Mouse (Mus musculus) neural tube, embryonic 11.5 days (tissue): ENCODE data around the gene Nat8f2. TPM values are rescaled to one million over a fixed set of nuclear protein-coding genes. Genes with fewer than 3 reads are reported as not detected.
"Not testable (repeated sequence)": the region's sequence is repeated elsewhere in the genome, so short reads cannot be mapped to it uniquely, and the experiment has no call there.

Experiments
- ATAC-seq: fragments of 200-750 bp; cut with Nextera tagmentation; 2 replicates; pipeline ENCODE4 v1.8.0; 2017; ENCODE audit warnings: moderate number of reproducible peaks, mild to moderate bottlenecking, moderate TSS enrichment, moderate library complexity; ENCODE audit not compliant: insufficient read depth, low FRiP score, low TSS enrichment
- DNase-seq: peaks from one replicate; pipeline ENCODE4 v3.0.0-alpha.2; 2015; ENCODE audit warnings: low spot score
- H3K27ac ChIP-seq: fragments of 300-500 bp; sonication (generic); 2 replicates; pipeline ENCODE4 v1.5.1; 2014; ENCODE audit warnings: low read depth, mild to moderate bottlenecking, low read length
- H3K27me3 ChIP-seq: fragments of 300-500 bp; sonication (generic); 2 replicates; pipeline ENCODE4 v1.6.1; 2014; ENCODE audit warnings: mild to moderate bottlenecking, low read length, mixed read lengths; ENCODE audit not compliant: control insufficient read depth, insufficient read depth
- H3K36me3 ChIP-seq: fragments of 300-500 bp; sonication (generic); 2 replicates; pipeline ENCODE4 v1.6.1; 2014; ENCODE audit warnings: mild to moderate bottlenecking, low read length, moderate library complexity, mixed read lengths; ENCODE audit not compliant: control insufficient read depth, insufficient read depth
- H3K4me1 ChIP-seq: fragments of 300-500 bp; sonication (generic); 2 replicates; pipeline ENCODE4 v1.6.1; 2014; ENCODE audit warnings: low read length, mixed read lengths; ENCODE audit not compliant: control insufficient read depth, insufficient read depth
- H3K4me2 ChIP-seq: fragments of 300-500 bp; sonication (generic); 2 replicates; pipeline ENCODE4 v1.6.1; 2014; ENCODE audit warnings: low read depth, mild to moderate bottlenecking, moderate library complexity
- H3K4me3 ChIP-seq: fragments of 300-500 bp; sonication (generic); 2 replicates; pipeline ENCODE4 v1.5.1; 2014; ENCODE audit warnings: low read depth, low read length
- H3K9ac ChIP-seq: fragments of 300-500 bp; sonication (generic); 2 replicates; pipeline ENCODE4 v1.6.1; 2014; ENCODE audit warnings: mild to moderate bottlenecking, low read length
- H3K9me3 ChIP-seq: fragments of 300-500 bp; sonication (generic); 2 replicates; pipeline ENCODE4 v1.6.1; 2016; ENCODE audit warnings: low read length; ENCODE audit not compliant: control insufficient read depth
- WGBS: fragments of 180-500 bp; shearing (Covaris S2); extraction: QIAGEN DNeasy Blood & Tissue Kit; methylation state at CpG from one replicate; pipeline ENCODE4 v1.1.7; 2014; 5-methylcytosine and 5-hydroxymethylcytosine counted together
- polyA plus RNA-seq: library from polyadenylated mRNA; unstranded; fragments of >200 nt; fragmentation: Nextera tagmentation; extraction: Ambion mirVana; gene quantifications from 2 replicates; pipeline ENCODE4 v1.2.1, GENCODE M21; 2014

Nat8f2 gene
- polyA plus RNA-seq, 1 experiment from 2014 or later: not detected

DNA sequence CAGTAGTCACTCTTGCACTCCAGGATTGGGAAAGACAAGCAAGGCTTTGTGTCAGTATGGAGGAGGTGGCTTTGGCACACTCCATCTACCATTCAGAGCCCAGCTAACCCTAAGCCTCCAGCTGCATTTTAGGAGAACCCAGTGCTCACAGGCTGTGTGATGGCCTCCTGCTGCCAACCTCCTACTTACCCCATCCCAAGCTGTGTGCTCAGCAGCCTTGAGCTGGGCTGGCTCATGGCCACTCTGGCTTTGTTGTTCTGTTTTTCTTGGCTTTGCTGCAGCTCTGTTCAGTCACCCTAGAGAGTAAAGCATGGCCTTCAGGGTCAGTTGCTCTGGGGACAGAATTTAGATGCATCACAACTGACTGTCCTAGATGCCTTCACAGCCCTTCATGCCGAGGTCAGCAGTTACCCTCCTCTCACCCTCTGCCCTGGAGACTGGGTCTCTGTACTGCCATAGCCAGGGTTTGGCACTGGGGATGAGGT, 12.7 kb downstream of the Nat8f2 start:
- WGBS: 72% methylated on average over 1 of the region's 1 CpGs
- H3K4me1 ChIP-seq: no peaks in the 10 kb centered on the region
- ATAC-seq (no peak), DNase-seq (no peak)
- no peak overlapping the region for H3K4me2 ChIP-seq
- H3K36me3 ChIP-seq: no peaks in the 10 kb centered on the region
- H3K27ac ChIP-seq: no peak overlapping the region
- H3K9ac ChIP-seq: no peak overlapping the region
- H3K4me3 ChIP-seq: no peak overlapping the region
- no peaks in the 10 kb centered on the region for H3K9me3 ChIP-seq
- H3K27me3 ChIP-seq: no peaks in the 10 kb centered on the region

- 81% methylated on average over 3 of the region's 3 CpGs for WGBS
- H3K27ac ChIP-seq: no peak overlapping the region
- ATAC-seq (no peak), DNase-seq (no peak)
- H3K4me3 ChIP-seq: no peak overlapping the region
- no peaks in the 10 kb centered on the region for H3K36me3 ChIP-seq
- H3K4me2 ChIP-seq: no peak overlapping the region
- H3K9me3 ChIP-seq: no peaks in the 10 kb centered on the region
- no peaks in the 10 kb centered on the region for H3K27me3 ChIP-seq
- H3K4me1 ChIP-seq: no peaks in the 10 kb centered on the region
- H3K9ac ChIP-seq: no peak overlapping the region
Measured at GRCm38 (mm10) chr6:85853481-85853880, 15.5 kb downstream of the Nat8f2 start.

GRCm38 (mm10) chr6:85851062-85851773, 17.7 kb downstream of the Nat8f2 start:
- 90% methylated on average over 7 of the region's 7 CpGs for WGBS
- ATAC-seq (no peak), DNase-seq (no peak)
- Histone ChIP-seq H3K9me3 (no peaks in the 10 kb centered on the region), H3K4me1 (no peaks in the 10 kb centered on the region), H3K9ac (no peak overlapping the region), H3K27ac (no peak overlapping the region), H3K4me2 (no peak overlapping the region), H3K36me3 (no peaks in the 10 kb centered on the region), H3K27me3 (no peaks in the 10 kb centered on the region), H3K4me3 (no peak overlapping the region)

- Histone ChIP-seq H3K27me3 (no peaks in the 10 kb centered on the region), H3K36me3 (no peaks in the 10 kb centered on the region), H3K27ac (no peak overlapping the region), H3K9me3 (no peaks in the 10 kb centered on the region), H3K4me3 (no peak overlapping the region), H3K4me2 (no peak overlapping the region), H3K4me1 (no peaks in the 10 kb centered on the region), H3K9ac (no peak overlapping the region)
- ATAC-seq (no peak), DNase-seq (no peak)
- 26% methylated on average over 2 of the region's 2 CpGs for WGBS
Measured at GRCm38 (mm10) chr6:85849240-85849639, 19.7 kb downstream of the Nat8f2 start.

DNA sequence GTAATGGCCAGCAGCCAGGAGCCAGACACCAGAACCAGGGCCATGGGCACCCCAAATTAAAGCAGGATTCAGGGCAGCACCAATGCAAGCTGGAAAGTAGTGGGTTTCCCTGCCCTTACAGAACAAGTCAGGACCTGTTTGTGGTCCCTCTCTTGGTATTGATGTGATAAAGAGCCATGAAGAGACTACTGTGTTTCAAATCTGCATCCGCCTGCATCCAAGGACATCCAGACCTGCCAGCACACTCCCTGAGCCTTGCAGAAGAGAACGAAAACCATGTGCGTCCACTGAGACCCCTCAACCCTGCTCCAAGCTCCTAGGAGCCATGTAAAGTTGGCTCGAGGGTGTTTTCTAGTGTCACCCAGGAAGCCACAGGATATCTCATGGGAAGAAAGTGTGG, 20.8 kb downstream of the Nat8f2 start:
- WGBS: 89% methylated on average over 4 of the region's 4 CpGs
- H3K27ac ChIP-seq: no peak overlapping the region
- no peaks in the 10 kb centered on the region for H3K4me1 ChIP-seq
- DNase-seq: no peak
- H3K9ac ChIP-seq: no peak overlapping the region
- no peak overlapping the region for H3K4me2 ChIP-seq
- H3K27me3 ChIP-seq: no peaks in the 10 kb centered on the region
- H3K36me3 ChIP-seq: no peaks in the 10 kb centered on the region
- H3K9me3 ChIP-seq: no peaks in the 10 kb centered on the region
- H3K4me3 ChIP-seq: no peak overlapping the region
- ATAC-seq: no peak

DNA sequence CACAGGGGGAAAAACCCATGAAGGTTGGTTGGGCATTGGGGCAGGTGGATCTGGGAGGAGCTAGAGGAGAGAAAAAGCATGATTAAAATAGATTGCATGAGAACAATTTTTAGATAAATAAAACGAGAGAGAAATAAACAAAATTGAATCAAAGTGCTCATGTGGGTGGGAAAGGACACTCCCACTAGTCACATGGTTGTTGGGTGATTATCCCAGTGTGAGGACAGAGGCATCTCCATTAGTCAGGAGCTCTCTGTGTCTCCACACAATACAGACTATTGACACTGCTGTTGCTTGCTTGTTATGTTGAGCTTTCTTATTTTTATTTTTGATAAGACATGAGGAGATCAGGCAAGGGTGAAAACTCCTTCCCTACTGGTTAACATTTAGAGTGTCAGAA, 22.0 kb downstream of the Nat8f2 start:
- Histone ChIP-seq H3K27ac (no peak overlapping the region), H3K4me1 (no peaks in the 10 kb centered on the region), H3K9ac (no peak overlapping the region), H3K27me3 (no peaks in the 10 kb centered on the region), H3K4me2 (no peak overlapping the region), H3K36me3 (no peaks in the 10 kb centered on the region), H3K9me3 (no peaks in the 10 kb centered on the region), H3K4me3 (no peak overlapping the region)
- ATAC-seq (no peak), DNase-seq (no peak)
- 72% methylated on average over 1 of the region's 1 CpGs for WGBS

DNA sequence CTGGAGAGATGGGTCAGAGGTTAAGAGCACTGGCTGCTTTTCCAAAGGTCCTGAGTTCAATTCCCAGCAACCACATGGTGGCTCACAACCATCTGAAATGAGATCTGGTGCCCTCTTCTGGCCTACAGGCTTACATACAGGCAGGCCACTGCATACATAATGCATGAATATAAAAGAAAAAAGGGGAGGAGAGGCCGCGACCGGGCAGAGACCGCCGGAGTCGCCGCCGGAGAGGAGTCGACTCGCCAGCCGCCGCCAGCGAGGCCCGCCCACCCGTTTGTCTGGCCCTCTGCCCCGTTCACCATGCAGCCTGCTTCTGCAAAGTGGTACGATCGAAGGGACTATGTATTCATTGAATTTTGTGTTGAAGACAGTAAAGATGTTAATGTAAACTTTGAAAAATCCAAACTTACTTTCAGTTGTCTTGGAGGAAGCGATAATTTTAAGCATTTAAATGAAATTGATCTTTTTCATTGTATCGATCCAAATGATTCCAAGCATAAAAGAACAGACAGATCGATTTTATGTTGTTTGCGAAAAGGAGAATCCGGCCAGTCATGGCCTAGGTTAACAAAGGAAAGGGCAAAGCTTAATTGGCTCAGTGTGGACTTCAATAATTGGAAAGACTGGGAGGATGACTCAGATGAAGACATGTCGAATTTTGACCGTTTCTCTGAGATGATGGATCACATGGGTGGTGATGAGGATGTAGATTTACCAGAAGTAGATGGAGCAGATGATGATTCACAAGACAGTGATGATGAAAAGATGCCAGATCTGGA, 25.1 kb downstream of the Nat8f2 start:
- not testable (repeated sequence) for H3K27ac ChIP-seq, DNase-seq, H3K4me2 ChIP-seq, H3K9me3 ChIP-seq, H3K9ac ChIP-seq, H3K4me1 ChIP-seq, H3K27me3 ChIP-seq, ATAC-seq, H3K36me3 ChIP-seq, H3K4me3 ChIP-seq
- WGBS: 67% methylated on average over 25 of the region's 25 CpGs

GRCm38 (mm10) chr6:85839982-85840381, 29.0 kb downstream of the Nat8f2 start:
- H3K27ac ChIP-seq: no peak overlapping the region
- DNase-seq: no peak
- no peak overlapping the region for H3K4me2 ChIP-seq
- no peak for ATAC-seq
- no peaks in the 10 kb centered on the region for H3K36me3 ChIP-seq
- no peaks in the 10 kb centered on the region for H3K9me3 ChIP-seq
- no peak overlapping the region for H3K4me3 ChIP-seq
- H3K9ac ChIP-seq: no peak overlapping the region
- WGBS: 66% methylated on average over 4 of the region's 4 CpGs
- no peaks in the 10 kb centered on the region for H3K4me1 ChIP-seq
- no peaks in the 10 kb centered on the region for H3K27me3 ChIP-seq

DNA sequence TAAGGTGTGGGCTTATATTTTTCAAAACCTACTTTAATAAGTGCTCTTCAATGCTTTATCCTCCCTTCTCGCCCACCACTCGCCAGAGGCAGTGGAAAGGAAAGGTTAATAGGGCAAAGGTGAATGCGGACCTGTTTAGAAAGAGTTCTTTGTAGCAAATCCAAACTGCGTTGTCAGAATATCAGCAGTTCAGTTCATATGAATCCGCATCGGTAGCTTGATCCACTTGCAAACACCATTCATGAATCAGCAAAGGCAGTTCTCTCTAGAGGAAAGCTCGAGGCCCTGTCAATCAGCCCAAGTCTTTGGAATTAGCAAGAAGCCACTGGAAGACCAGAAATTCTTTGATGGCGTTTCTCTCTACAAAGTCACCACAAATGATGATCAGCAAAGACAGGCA, 30.3 kb downstream of the Nat8f2 start:
- ATAC-seq: no peak
- no peak overlapping the region for H3K4me2 ChIP-seq
- H3K4me1 ChIP-seq: no peaks in the 10 kb centered on the region
- H3K9ac ChIP-seq: no peak overlapping the region
- WGBS: 68% methylated on average over 8 of the region's 8 CpGs
- H3K36me3 ChIP-seq: no peaks in the 10 kb centered on the region
- no peak overlapping the region for H3K4me3 ChIP-seq
- no peak for DNase-seq
- H3K27ac ChIP-seq: no peak overlapping the region
- no peaks in the 10 kb centered on the region for H3K9me3 ChIP-seq
- no peaks in the 10 kb centered on the region for H3K27me3 ChIP-seq
